Mouse (Mus musculus): Measurements from ENCODE around the gene Phf5a. TPM values are rescaled to one million over a fixed set of nuclear protein-coding genes. Genes with fewer than 3 reads are reported as not detected.

Gene Phf5a
- polyA plus RNA-seq, 1 experiment from 2014 or later: 72.6 TPM

GRCm38 (mm10) chr15:81846755-81847154, 25.0 kb downstream of the Phf5a start:
- Histone ChIP-seq H3K27ac (ENCODE audit: low read length) (no peak overlapping the region), H3K9me3 (replicated peaks; ENCODE audit: control insufficient read depth, low read length) (no peaks in the 10 kb centered on the region), H3K36me3 (ENCODE audit: control insufficient read depth, insufficient read depth) (peaks cover 20% of the 10 kb centered on the region), H3K4me2 (ENCODE audit: low read depth, low read length) (no peak overlapping the region), H3K27me3 (ENCODE audit: control insufficient read depth, insufficient read depth, low read depth, low read length) (no peaks in the 10 kb centered on the region), H3K4me1 (ENCODE audit: control insufficient read depth, low read depth, low read length) (peaks cover 5% of the 10 kb centered on the region), H3K4me3 (ENCODE audit: low read depth, low read length) (no peak overlapping the region), H3K9ac (ENCODE audit: low read depth, low read length) (no peak overlapping the region)
- WGBS (ENCODE audit: insufficient replicate concordance): 85% methylated on average over 9 of the region's 9 CpGs
- ATAC-seq (ENCODE audit: low read depth): no peak

GRCm38 (mm10) chr15:81845724-81846123, 26.0 kb downstream of the Phf5a start:
- Histone ChIP-seq H3K4me1 (ENCODE audit: control insufficient read depth, low read depth, low read length) (peaks cover 5% of the 10 kb centered on the region), H3K4me3 (ENCODE audit: low read depth, low read length) (no peak overlapping the region), H3K9me3 (replicated peaks; ENCODE audit: control insufficient read depth, low read length) (no peaks in the 10 kb centered on the region), H3K4me2 (ENCODE audit: low read depth, low read length) (no peak overlapping the region), H3K9ac (ENCODE audit: low read depth, low read length) (no peak overlapping the region), H3K36me3 (ENCODE audit: control insufficient read depth, insufficient read depth) (peaks cover 10% of the 10 kb centered on the region), H3K27ac (ENCODE audit: low read length) (no peak overlapping the region), H3K27me3 (ENCODE audit: control insufficient read depth, insufficient read depth, low read depth, low read length) (no peaks in the 10 kb centered on the region)
- peak; percentile 66 for ATAC-seq (ENCODE audit: low read depth)
- 35% methylated on average over 4 of the region's 4 CpGs for WGBS (ENCODE audit: insufficient replicate concordance)

GRCm38 (mm10) chr15:81845033-81845625, 26.6 kb downstream of the Phf5a start:
- Histone ChIP-seq H3K4me1 (ENCODE audit: control insufficient read depth, low read depth, low read length) (peaks cover 5% of the 10 kb centered on the region), H3K27me3 (ENCODE audit: control insufficient read depth, insufficient read depth, low read depth, low read length) (no peaks in the 10 kb centered on the region), H3K27ac (ENCODE audit: low read length) (no peak overlapping the region), H3K9ac (ENCODE audit: low read depth, low read length) (no peak overlapping the region), H3K4me2 (ENCODE audit: low read depth, low read length) (no peak overlapping the region), H3K4me3 (ENCODE audit: low read depth, low read length) (no peak overlapping the region), H3K9me3 (replicated peaks; ENCODE audit: control insufficient read depth, low read length) (no peaks in the 10 kb centered on the region), H3K36me3 (ENCODE audit: control insufficient read depth, insufficient read depth) (peaks cover 7% of the 10 kb centered on the region)
- 68% methylated on average over 5 of the region's 5 CpGs for WGBS (ENCODE audit: insufficient replicate concordance)
- ATAC-seq (ENCODE audit: low read depth): no peak

GRCm38 (mm10) chr15:81842275-81842674, 29.4 kb downstream of the Phf5a start:
- H3K4me3 ChIP-seq (ENCODE audit: low read depth, low read length): no peak overlapping the region
- no peak for ATAC-seq (ENCODE audit: low read depth)
- H3K9ac ChIP-seq (ENCODE audit: low read depth, low read length): no peak overlapping the region
- WGBS (ENCODE audit: insufficient replicate concordance): 69% methylated on average over 7 of the region's 7 CpGs
- H3K4me1 ChIP-seq (ENCODE audit: control insufficient read depth, low read depth, low read length): peaks cover 7% of the 10 kb centered on the region
- no peaks in the 10 kb centered on the region for H3K36me3 ChIP-seq (ENCODE audit: control insufficient read depth, insufficient read depth)
- H3K4me2 ChIP-seq (ENCODE audit: low read depth, low read length): no peak overlapping the region
- H3K9me3 ChIP-seq (replicated peaks; ENCODE audit: control insufficient read depth, low read length): no peaks in the 10 kb centered on the region
- no peak overlapping the region for H3K27ac ChIP-seq (ENCODE audit: low read length)
- 0 out of 2 replicates have a peak, but pooled peaks cover under 1% of the 10 kb centered on the region for H3K27me3 ChIP-seq (ENCODE audit: control insufficient read depth, insufficient read depth, low read depth, low read length)

GRCm38 (mm10) chr15:81840306-81840705, 31.4 kb downstream of the Phf5a start:
- H3K9me3 ChIP-seq (replicated peaks; ENCODE audit: control insufficient read depth, low read length): no peaks in the 10 kb centered on the region
- WGBS (ENCODE audit: insufficient replicate concordance): 81% methylated on average over 7 of the region's 7 CpGs
- no peaks in the 10 kb centered on the region for H3K36me3 ChIP-seq (ENCODE audit: control insufficient read depth, insufficient read depth)
- H3K4me1 ChIP-seq (ENCODE audit: control insufficient read depth, low read depth, low read length): peaks cover 12% of the 10 kb centered on the region
- H3K27me3 ChIP-seq (ENCODE audit: control insufficient read depth, insufficient read depth, low read depth, low read length): peaks cover 9% of the 10 kb centered on the region
- peak overlapping the region; percentile 73 for H3K27ac ChIP-seq (ENCODE audit: low read length)
- H3K9ac ChIP-seq (ENCODE audit: low read depth, low read length): no peak overlapping the region
- H3K4me3 ChIP-seq (ENCODE audit: low read depth, low read length): no peak overlapping the region
- ATAC-seq (ENCODE audit: low read depth): no peak
- H3K4me2 ChIP-seq (ENCODE audit: low read depth, low read length): no peak overlapping the region

- H3K9me3 ChIP-seq (replicated peaks; ENCODE audit: control insufficient read depth, low read length): no peaks in the 10 kb centered on the region
- peaks cover 12% of the 10 kb centered on the region for H3K4me1 ChIP-seq (ENCODE audit: control insufficient read depth, low read depth, low read length)
- no peak overlapping the region for H3K4me2 ChIP-seq (ENCODE audit: low read depth, low read length)
- no peak overlapping the region for H3K4me3 ChIP-seq (ENCODE audit: low read depth, low read length)
- WGBS (ENCODE audit: insufficient replicate concordance): 56% methylated on average over 5 of the region's 5 CpGs
- no peak overlapping the region for H3K9ac ChIP-seq (ENCODE audit: low read depth, low read length)
- no peaks in the 10 kb centered on the region for H3K36me3 ChIP-seq (ENCODE audit: control insufficient read depth, insufficient read depth)
- H3K27me3 ChIP-seq (ENCODE audit: control insufficient read depth, insufficient read depth, low read depth, low read length): peaks cover 9% of the 10 kb centered on the region
- H3K27ac ChIP-seq (ENCODE audit: low read length): peak overlapping the region; percentile 73
- ATAC-seq (ENCODE audit: low read depth): peak; percentile 90
Observed at GRCm38 (mm10) chr15:81839634-81840033, 32.1 kb downstream of the Phf5a start.

GRCm38 (mm10) chr15:81838554-81839235, 33.0 kb downstream of the Phf5a start:
- no peak overlapping the region for H3K4me3 ChIP-seq (ENCODE audit: low read depth, low read length)
- H3K36me3 ChIP-seq (ENCODE audit: control insufficient read depth, insufficient read depth): no peaks in the 10 kb centered on the region
- no peak overlapping the region for H3K4me2 ChIP-seq (ENCODE audit: low read depth, low read length)
- H3K9ac ChIP-seq (ENCODE audit: low read depth, low read length): no peak overlapping the region
- H3K27ac ChIP-seq (ENCODE audit: low read length): no peak overlapping the region; the same call in 1 of the 2 replicates
- H3K9me3 ChIP-seq (replicated peaks; ENCODE audit: control insufficient read depth, low read length): no peaks in the 10 kb centered on the region
- 62% methylated on average over 14 of the region's 14 CpGs for WGBS (ENCODE audit: insufficient replicate concordance)
- peaks cover 9% of the 10 kb centered on the region for H3K27me3 ChIP-seq (ENCODE audit: control insufficient read depth, insufficient read depth, low read depth, low read length)
- no peak for ATAC-seq (ENCODE audit: low read depth)
- peaks cover 12% of the 10 kb centered on the region for H3K4me1 ChIP-seq (ENCODE audit: control insufficient read depth, low read depth, low read length)

- ATAC-seq (ENCODE audit: low read depth): no peak
- Histone ChIP-seq H3K4me1 (ENCODE audit: control insufficient read depth, low read depth, low read length) (peaks cover 12% of the 10 kb centered on the region), H3K9me3 (replicated peaks; ENCODE audit: control insufficient read depth, low read length) (no peaks in the 10 kb centered on the region), H3K27me3 (ENCODE audit: control insufficient read depth, insufficient read depth, low read depth, low read length) (peaks cover 9% of the 10 kb centered on the region), H3K27ac (ENCODE audit: low read length) (no peak overlapping the region), H3K4me3 (ENCODE audit: low read depth, low read length) (no peak overlapping the region), H3K9ac (ENCODE audit: low read depth, low read length) (no peak overlapping the region), H3K36me3 (ENCODE audit: control insufficient read depth, insufficient read depth) (no peaks in the 10 kb centered on the region), H3K4me2 (ENCODE audit: low read depth, low read length) (no peak overlapping the region)
- WGBS (ENCODE audit: insufficient replicate concordance): 47% methylated on average over 7 of the region's 7 CpGs
Observed at GRCm38 (mm10) chr15:81836966-81837920, 34.5 kb downstream of the Phf5a start.
